Mouse (Mus musculus) left cerebral cortex, adult 18-20 months (tissue): ENCODE measurements around the gene Sytl1. TPM values are rescaled to one million over a fixed set of nuclear protein-coding genes. Genes with fewer than 3 reads are reported as not detected.

ENCODE experiments used
- DNase-seq, 2 experiments: peaks; one replicate each; pipeline ENCODE4 v3.0.0; 2021 to 2022; ENCODE audit warnings: low spot score in 2 of 2, mixed read lengths in 1 of 2
- total RNA-seq, 2 experiments: library from RNA; stranded (reverse); gene quantifications; 2 replicates each; pipeline ENCODE4 v1.2.3; 2021

Sytl1 gene
- total RNA-seq, 2 experiments from 2014 or later: 6.7 to 7.3 TPM

GRCm38 (mm10) chr4:133250609-133251008 is 12.3 kb downstream of the Sytl1 start:
- peak; percentile 87 to 88 for DNase-seq

GRCm38 (mm10) chr4:133247806-133248449 is 15.0 kb downstream of the Sytl1 start:
- DNase-seq: no peak

- no peak for DNase-seq
These were observed 15.8 kb downstream of the Sytl1 start for GRCm38 (mm10) chr4:133247072-133247471.

- no peak for DNase-seq
These were observed 18.6 kb downstream of the Sytl1 start for GRCm38 (mm10) chr4:133244289-133244688.

- DNase-seq: no peak
These were observed 19.4 kb downstream of the Sytl1 start for GRCm38 (mm10) chr4:133243538-133243937.

GRCm38 (mm10) chr4:133242710-133243109 is 20.2 kb downstream of the Sytl1 start:
- no peak for DNase-seq

- DNase-seq: no peak
These were observed 21.0 kb downstream of the Sytl1 start for GRCm38 (mm10) chr4:133241910-133242309.

- DNase-seq: peak; percentile 87 to 92
These were observed 21.7 kb downstream of the Sytl1 start for GRCm38 (mm10) chr4:133240934-133241908.

GRCm38 (mm10) chr4:133240490-133240921 is 22.4 kb downstream of the Sytl1 start, which contains the start of gene Map3k6:
Gene Map3k6 (plus strand): TSS chr4:133240818.
- no peak for DNase-seq

GRCm38 (mm10) chr4:133237911-133238310 is 25.0 kb downstream of the Sytl1 start:
- no peak for DNase-seq

GRCm38 (mm10) chr4:133235415-133235814 is 27.5 kb downstream of the Sytl1 start:
- DNase-seq: no peak

- DNase-seq: no peak
These were observed 28.1 kb downstream of the Sytl1 start for GRCm38 (mm10) chr4:133234771-133235170.

- no peak for DNase-seq
These were observed 29.5 kb downstream of the Sytl1 start for GRCm38 (mm10) chr4:133233285-133233976.

- DNase-seq: no peak
These were observed 33.3 kb downstream of the Sytl1 start for GRCm38 (mm10) chr4:133229582-133229981.

- no peak for DNase-seq
These were observed 35.3 kb downstream of the Sytl1 start for GRCm38 (mm10) chr4:133227636-133228035.

GRCm38 (mm10) chr4:133226073-133226472 is 36.8 kb downstream of the Sytl1 start:
- no peak for DNase-seq

GRCm38 (mm10) chr4:133223875-133224274 is 39.0 kb downstream of the Sytl1 start:
- no peak for DNase-seq

- no peak for DNase-seq
These were observed 41.2 kb downstream of the Sytl1 start for GRCm38 (mm10) chr4:133221701-133222100.

GRCm38 (mm10) chr4:133220656-133221055 is 42.3 kb downstream of the Sytl1 start:
- no peak for DNase-seq

- DNase-seq: no peak
These were observed 44.2 kb downstream of the Sytl1 start for GRCm38 (mm10) chr4:133218745-133219144.

GRCm38 (mm10) chr4:133217641-133218040 is 45.3 kb downstream of the Sytl1 start:
- peak in 1 of 2 experiments; percentile 62 for DNase-seq
